Mouse (Mus musculus) hindbrain, embryonic 14.5 days (tissue): Measurements from ENCODE around the gene Zranb3. TPM values are rescaled to one million over a fixed set of nuclear protein-coding genes. Genes with fewer than 3 reads are reported as not detected.
"Not testable (repeated sequence)": the region's sequence is repeated elsewhere in the genome, so short reads cannot be mapped to it uniquely, and the experiment has no call there.

Source experiments
- ATAC-seq: fragments of 200-750 bp; cut with Nextera tagmentation; 2 replicates; pipeline ENCODE4 v1.8.0; 2017; ENCODE audit warnings: moderate number of reproducible peaks, mild to moderate bottlenecking, moderate TSS enrichment, moderate library complexity; ENCODE audit not compliant: low FRiP score
- DNase-seq: peaks from one replicate; pipeline ENCODE4 v3.0.0-alpha.2; 2015; ENCODE audit warnings: low spot score
- H3K27ac ChIP-seq: fragments of 300-500 bp; sonication (generic); 2 replicates; pipeline ENCODE4 v1.5.1; 2014; ENCODE audit warnings: mild to moderate bottlenecking, moderate library complexity
- H3K27me3 ChIP-seq: fragments of 300-500 bp; sonication (generic); 2 replicates; pipeline ENCODE4 v1.6.1; 2014; ENCODE audit warnings: mild to moderate bottlenecking, low read length, mixed read lengths; ENCODE audit not compliant: control insufficient read depth, insufficient read depth
- H3K36me3 ChIP-seq: fragments of 300-500 bp; sonication (generic); replicated peaks from 2 replicates; pipeline ENCODE4 v1.6.1; 2014; ENCODE audit not compliant: control insufficient read depth, insufficient read depth
- H3K4me1 ChIP-seq: fragments of 300-500 bp; sonication (generic); replicated peaks from 2 replicates; pipeline ENCODE4 v1.6.1; 2014; ENCODE audit warnings: antibody characterized with exemption, low read length, mixed read lengths; ENCODE audit not compliant: control insufficient read depth, insufficient read depth
- H3K4me2 ChIP-seq: fragments of 300-500 bp; sonication (generic); replicated peaks from 2 replicates; pipeline ENCODE4 v1.6.1; 2014; ENCODE audit warnings: mild to moderate bottlenecking, moderate library complexity
- H3K4me3 ChIP-seq: fragments of 300-500 bp; sonication (generic); replicated peaks from 2 replicates; pipeline ENCODE4 v1.5.1; 2014; ENCODE audit warnings: mild to moderate bottlenecking, low read length
- H3K9ac ChIP-seq: fragments of 300-500 bp; sonication (generic); 2 replicates; pipeline ENCODE4 v1.6.1; 2014
- H3K9me3 ChIP-seq: fragments of 300-500 bp; sonication (generic); 2 replicates; pipeline ENCODE4 v1.6.1; 2016; ENCODE audit warnings: low read length; ENCODE audit not compliant: control insufficient read depth
- WGBS: fragments of 180-500 bp; shearing (Covaris S2); extraction: QIAGEN DNeasy Blood & Tissue Kit; methylation state at CpG from one replicate; pipeline ENCODE4 v1.1.7; 2014; 5-methylcytosine and 5-hydroxymethylcytosine counted together
- polyA plus RNA-seq: library from polyadenylated mRNA; unstranded; fragments of >200 nt; fragmentation: Nextera tagmentation; extraction: Ambion mirVana; gene quantifications from 2 replicates; pipeline ENCODE4 v1.2.1, GENCODE M21; 2014

Zranb3 gene
- 3.6 and 5.0 TPM in 2 replicates for polyA plus RNA-seq

DNA sequence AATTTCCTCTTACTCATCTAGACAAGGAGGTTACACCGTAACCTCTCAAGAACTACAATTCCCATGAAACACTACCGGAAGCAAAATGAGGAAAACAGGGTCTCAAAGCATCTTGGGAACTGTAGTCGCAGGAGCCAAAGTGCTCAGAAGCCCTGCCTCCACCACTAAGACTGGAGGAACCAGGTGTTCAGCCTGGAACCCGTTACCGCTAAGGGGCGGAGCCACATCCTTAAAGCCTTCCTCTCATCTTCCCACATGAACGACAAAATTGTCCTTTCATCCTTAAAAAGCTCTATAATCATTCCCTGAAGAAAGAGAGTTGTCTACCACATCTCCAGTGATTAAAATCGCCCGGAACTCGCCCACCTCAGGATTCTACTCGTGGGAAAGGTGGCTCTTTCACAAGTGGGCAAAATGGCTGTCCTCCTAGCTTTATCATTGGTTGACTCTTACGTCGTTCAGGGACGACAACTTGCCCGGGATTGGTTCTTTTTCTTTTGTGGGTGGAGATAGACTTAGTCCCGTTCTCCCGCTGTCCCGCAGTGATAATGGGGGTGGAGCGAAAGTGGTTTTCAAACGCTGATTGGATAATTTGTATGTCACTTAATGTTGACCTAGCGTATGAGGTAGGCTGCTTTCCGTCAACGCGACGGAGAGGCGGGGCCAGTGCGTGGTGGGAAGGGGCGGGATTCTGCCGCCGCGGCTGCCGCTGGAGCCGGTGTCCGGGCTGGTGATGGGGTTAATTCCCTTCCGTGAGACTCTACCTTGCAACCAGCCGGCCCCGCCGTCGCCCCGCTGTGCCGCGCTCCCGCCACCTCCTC lies at the start of gene Zranb3, which contains the start of gene R3hdm1:
Zranb3 (minus strand) TSS at position 407 of the 821 bp plus-strand sequence.
R3hdm1 (plus strand) TSS at position 661 of the 821 bp plus-strand sequence.
- peak; percentile 98 for ATAC-seq
- peaks cover 15% of the 10 kb centered on the region for H3K4me1 ChIP-seq
- no peaks in the 10 kb centered on the region for H3K27me3 ChIP-seq
- peak within 1 kb of the TSS; percentile 66 for H3K4me2 ChIP-seq
- peak; percentile 100 for DNase-seq
- no peaks in the 10 kb centered on the region for H3K36me3 ChIP-seq
- under 1% methylated on average over 43 of the region's 43 CpGs for WGBS
- H3K4me3 ChIP-seq, result peak within 1 kb of the TSS; percentile 85
- peak within 1 kb of the TSS; percentile 87 for H3K9ac ChIP-seq
- peak within 1 kb of the TSS; percentile 93 for H3K27ac ChIP-seq
- no peaks in the 10 kb centered on the region for H3K9me3 ChIP-seq

DNA sequence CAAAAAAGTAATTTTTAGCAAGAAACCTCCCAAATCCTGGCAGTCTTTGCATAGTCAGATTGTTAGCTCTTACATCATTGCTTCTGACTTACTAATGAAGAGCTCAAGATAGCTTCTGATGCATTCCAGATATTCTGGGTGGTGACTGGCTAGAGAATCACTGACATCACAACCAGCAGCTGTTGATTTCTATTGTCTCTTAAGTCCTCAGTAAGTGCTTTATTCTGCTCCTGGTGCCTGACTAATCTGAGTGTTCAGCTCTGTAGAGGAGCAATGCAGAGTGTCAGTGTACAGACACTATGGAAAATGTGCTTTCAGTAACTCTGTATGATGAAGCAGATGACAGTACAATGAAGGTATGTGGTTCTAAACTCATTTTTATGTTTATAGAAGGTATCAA lies 38.9 kb upstream of the Zranb3 start:
- Histone ChIP-seq H3K27me3 (no peaks in the 10 kb centered on the region), H3K4me3 (no peak overlapping the region), H3K9me3 (no peaks in the 10 kb centered on the region), H3K9ac (no peak overlapping the region), H3K36me3 (no peaks in the 10 kb centered on the region), H3K27ac (no peak overlapping the region), H3K4me2 (no peak overlapping the region), H3K4me1 (no peaks in the 10 kb centered on the region)
- ATAC-seq (no peak), DNase-seq (no peak)

DNA sequence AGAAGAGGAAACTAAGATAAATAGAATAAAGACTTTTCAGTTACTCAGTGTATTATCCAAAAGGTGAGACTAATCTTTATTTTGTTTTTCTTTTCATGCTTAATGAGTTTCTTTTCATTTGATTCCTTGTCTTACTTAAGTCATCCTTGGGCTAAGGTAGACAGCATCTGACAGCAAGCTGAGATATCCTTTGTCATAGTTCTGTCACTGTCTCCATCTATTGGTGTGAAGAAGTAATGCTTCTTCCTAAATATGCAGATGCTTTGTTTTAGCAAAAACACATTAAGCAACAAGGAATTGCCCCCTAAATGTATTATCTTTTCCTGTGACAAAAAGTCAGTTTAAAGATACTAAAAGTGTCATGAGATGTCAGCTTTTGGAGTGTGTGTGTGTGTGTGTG lies 38.2 kb upstream of the Zranb3 start:
- H3K36me3 ChIP-seq, result no peaks in the 10 kb centered on the region
- H3K27me3 ChIP-seq, result no peaks in the 10 kb centered on the region
- peak; percentile 51 for DNase-seq
- no peak overlapping the region for H3K27ac ChIP-seq
- H3K4me3 ChIP-seq, result no peak overlapping the region
- no peaks in the 10 kb centered on the region for H3K9me3 ChIP-seq
- ATAC-seq, result no peak; the same call in 1 of the 2 replicates
- H3K4me2 ChIP-seq, result no peak overlapping the region
- H3K9ac ChIP-seq, result no peak overlapping the region
- H3K4me1 ChIP-seq, result no peaks in the 10 kb centered on the region

DNA sequence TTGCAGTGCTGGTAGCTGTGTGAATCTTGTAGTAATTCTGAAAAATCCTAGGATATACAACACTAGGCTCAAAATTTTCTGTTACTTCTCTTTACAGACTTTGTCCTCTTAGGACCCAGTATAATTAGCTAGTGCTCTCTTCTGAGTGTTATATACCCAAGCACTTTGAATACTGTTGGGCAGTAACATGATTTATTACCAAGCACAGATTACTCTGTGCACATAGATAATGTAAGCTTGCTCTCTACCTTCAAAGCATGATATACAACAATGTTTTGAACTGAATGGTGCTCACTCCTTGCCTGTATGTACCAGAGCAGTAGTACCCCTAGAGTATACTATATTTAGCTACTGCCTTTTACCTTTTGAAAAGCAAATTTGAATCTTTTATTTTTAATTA lies 33.4 kb upstream of the Zranb3 start:
- H3K9me3 ChIP-seq, H3K4me3 ChIP-seq, DNase-seq, ATAC-seq, H3K36me3 ChIP-seq, H3K9ac ChIP-seq, H3K4me2 ChIP-seq, H3K27me3 ChIP-seq, H3K4me1 ChIP-seq, H3K27ac ChIP-seq: not testable (repeated sequence)

DNA sequence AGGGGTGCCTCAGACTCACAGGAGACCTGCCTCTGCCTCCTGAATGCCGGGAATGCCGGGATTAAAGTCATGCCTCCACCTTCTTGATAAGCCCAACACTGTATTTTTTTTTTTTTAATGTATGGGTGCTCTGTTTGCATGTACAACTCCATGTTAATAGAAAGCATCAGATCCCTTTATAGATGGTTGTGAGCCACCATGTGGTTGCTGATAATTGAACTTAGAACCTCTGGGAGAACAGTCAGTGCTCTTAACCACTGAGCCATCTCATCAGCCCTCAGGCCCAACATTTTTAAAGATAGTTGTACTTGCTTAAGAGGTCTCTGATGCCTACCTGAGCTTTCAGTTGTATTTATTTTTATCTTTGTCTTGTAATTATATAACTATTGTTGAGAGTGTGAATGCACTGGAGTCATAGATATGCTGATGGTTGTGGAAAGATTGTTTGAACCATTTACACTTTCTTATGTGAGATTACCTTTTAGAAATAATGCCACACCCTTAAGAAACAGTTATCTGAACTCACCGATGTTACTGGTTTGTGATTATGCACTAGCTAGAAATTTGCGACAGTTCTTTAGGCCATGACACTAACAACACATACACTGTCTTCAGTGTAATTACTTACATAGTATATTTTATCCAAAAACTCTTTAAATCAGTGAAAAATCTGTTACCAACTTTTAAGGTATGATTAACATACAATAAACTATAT lies 18.2 kb upstream of the Zranb3 start:
- ATAC-seq (no peak), DNase-seq (no peak)
- no peak overlapping the region for H3K27ac ChIP-seq
- no peak overlapping the region for H3K9ac ChIP-seq
- no peaks in the 10 kb centered on the region for H3K36me3 ChIP-seq
- no peak overlapping the region for H3K4me2 ChIP-seq
- H3K27me3 ChIP-seq, result no peaks in the 10 kb centered on the region
- no peaks in the 10 kb centered on the region for H3K4me1 ChIP-seq
- no peak overlapping the region for H3K4me3 ChIP-seq
- no peaks in the 10 kb centered on the region for H3K9me3 ChIP-seq
- WGBS, result 98% methylated on average over 4 of the region's 4 CpGs

DNA sequence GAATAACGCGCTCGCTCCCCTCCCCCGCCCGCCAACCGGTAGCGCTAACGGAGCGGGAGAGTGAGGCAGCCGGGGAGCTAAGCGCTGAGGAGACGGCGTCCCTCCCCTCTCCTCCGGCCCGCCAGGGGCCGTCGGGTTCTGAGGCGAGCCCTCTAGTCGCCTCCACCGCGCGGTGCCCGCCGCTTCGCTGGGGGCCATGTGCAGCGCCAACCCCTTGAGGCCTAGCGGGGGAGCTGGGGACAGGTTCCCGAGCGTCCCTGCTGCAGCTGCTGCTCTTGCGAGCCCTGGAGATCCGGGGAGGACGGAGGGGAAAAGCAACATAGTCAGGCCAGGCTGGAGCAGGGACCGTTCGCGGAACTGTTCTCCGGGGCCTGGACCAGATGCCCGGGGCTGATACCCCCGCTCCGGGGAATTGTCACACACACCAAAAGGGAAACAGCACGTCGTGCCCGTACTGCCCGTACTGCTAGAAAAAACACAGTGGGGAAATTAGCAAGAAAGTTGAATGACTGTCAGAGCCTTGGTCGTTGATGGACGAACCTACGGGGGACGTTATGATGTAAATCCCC lies 757 bp upstream of the Zranb3 start:
- peak; percentile 64 for ATAC-seq

DNA sequence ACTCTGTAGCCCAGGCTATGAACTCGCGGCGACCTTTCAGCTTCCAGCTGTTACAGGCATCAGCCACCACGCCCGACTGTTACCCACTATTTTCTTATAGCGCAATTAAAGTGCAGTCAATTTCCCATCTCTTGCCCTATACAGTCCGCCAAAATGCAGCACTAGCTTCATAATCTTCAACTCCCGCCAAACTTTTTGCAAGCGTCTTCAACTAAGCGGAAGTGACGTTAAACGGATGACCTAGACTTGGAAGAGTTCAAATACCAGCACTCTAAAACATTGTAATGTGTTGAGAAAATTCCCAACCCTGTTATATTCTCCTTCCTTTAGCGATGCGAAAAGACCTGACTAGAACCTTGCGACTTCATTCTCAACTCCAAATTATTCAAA lies 601 bp downstream of the Zranb3 start:
- Histone ChIP-seq H3K9me3 (no peaks in the 10 kb centered on the region), H3K4me2 (peak overlapping the region; percentile 53), H3K36me3 (no peaks in the 10 kb centered on the region), H3K4me3 (peak overlapping the region; percentile 85), H3K4me1 (peaks cover 15% of the 10 kb centered on the region), H3K27me3 (no peaks in the 10 kb centered on the region), H3K9ac (peak overlapping the region; percentile 64), H3K27ac (peak overlapping the region; percentile 93)
- WGBS, result under 1% methylated on average over 15 of the region's 15 CpGs
- ATAC-seq, result peak; percentile 14
- DNase-seq, result peak; percentile 84

More for the DNA sequence above, 757 bp upstream of the Zranb3 start:
- peaks cover 15% of the 10 kb centered on the region for H3K4me1 ChIP-seq
- no peaks in the 10 kb centered on the region for H3K36me3 ChIP-seq
- H3K27me3 ChIP-seq, result no peaks in the 10 kb centered on the region
- peak overlapping the region; percentile 66 for H3K4me2 ChIP-seq
- WGBS, result under 1% methylated on average over 37 of the region's 47 CpGs
- H3K9ac ChIP-seq, result peak overlapping the region; percentile 87
- H3K4me3 ChIP-seq, result peak overlapping the region; percentile 85
- H3K9me3 ChIP-seq, result no peaks in the 10 kb centered on the region
- H3K27ac ChIP-seq, result peak overlapping the region; percentile 93
- no peak for DNase-seq

DNA sequence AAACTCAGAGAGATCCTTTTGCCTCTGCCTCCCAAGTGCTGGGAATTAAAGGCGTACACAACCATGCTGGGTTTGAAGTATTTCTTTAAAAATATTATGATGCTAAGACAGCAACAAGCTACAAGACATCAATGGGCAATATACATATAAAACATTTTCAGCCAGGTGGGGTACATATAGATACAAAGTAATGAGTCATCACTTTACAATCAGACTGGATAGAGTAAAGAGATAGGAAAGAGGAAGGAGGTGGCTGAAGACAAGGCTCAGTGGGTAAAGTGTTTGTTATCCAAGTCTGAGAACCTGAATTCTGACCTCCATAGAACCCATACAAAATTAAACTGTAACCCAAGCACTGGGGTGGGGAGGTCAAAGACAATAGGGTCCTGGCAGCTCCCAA lies 4.5 kb downstream of the Zranb3 start:
- no peak for ATAC-seq
- WGBS, result 91% methylated on average over 1 of the region's 1 CpGs
- no peaks in the 10 kb centered on the region for H3K4me1 ChIP-seq
- H3K4me3 ChIP-seq, result no peak overlapping the region
- H3K4me2 ChIP-seq, result no peak overlapping the region
- no peaks in the 10 kb centered on the region for H3K27me3 ChIP-seq
- DNase-seq, result no peak
- H3K9me3 ChIP-seq, result no peaks in the 10 kb centered on the region
- H3K9ac ChIP-seq, result no peak overlapping the region
- no peaks in the 10 kb centered on the region for H3K36me3 ChIP-seq
- no peak overlapping the region for H3K27ac ChIP-seq

DNA sequence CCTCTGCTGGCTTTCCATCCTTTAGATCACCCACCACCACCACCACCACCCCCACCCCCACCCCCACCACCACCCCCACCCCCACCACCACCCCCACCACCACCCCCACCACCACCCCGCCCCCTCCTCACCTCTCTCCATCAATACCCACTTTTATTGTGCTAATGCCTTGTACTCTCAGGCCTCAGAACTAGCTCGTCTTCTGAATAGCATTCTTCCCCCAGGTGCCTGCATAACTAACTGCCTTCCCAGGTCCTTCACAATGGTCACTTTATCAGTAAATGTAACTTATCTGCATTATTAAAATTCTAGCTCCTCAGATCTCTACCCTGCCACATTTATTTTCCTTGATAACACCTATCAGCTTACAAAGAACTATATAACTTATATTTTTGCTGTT lies 8.2 kb downstream of the Zranb3 start:
- WGBS, result 50% methylated on average over 1 of the region's 2 CpGs

More for the DNA sequence above, 8.2 kb downstream of the Zranb3 start:
- Histone ChIP-seq H3K9ac (no peak overlapping the region), H3K27ac (no peak overlapping the region), H3K27me3 (no peaks in the 10 kb centered on the region), H3K9me3 (no peaks in the 10 kb centered on the region), H3K4me3 (no peak overlapping the region), H3K4me1 (no peaks in the 10 kb centered on the region), H3K36me3 (no peaks in the 10 kb centered on the region; the same call in 1 of the 2 replicates), H3K4me2 (no peak overlapping the region)
- no peak for DNase-seq
- no peak for ATAC-seq
